Mouse (Mus musculus): ENCODE results near the gene Sfxn4.

GRCm38 (mm10) chr19:60873501-60873900 is 12.2 kb upstream of the Sfxn4 start:
- TF ChIP-seq CTCF (IDR thresholded peaks at IDR 0.05; ENCODE audit: extremely low read depth, insufficient read length, insufficient replicate concordance, low read depth, low read length) (no peak), POLR2A (IDR thresholded peaks at IDR 0.05; ENCODE audit: low read depth, low read length) (no peak)

All from small intestine, adult 2 months (tissue).